Mouse (Mus musculus) embryonic fibroblast, embryonic 13.5 days (primary cell): Measurements from ENCODE around the gene Btg2.

ENCODE experiments used
- CTCF ChIP-seq: IDR thresholded peaks from 2 replicates; pipeline ENCODE4 v1.5.1; 2011; ENCODE audit warnings: mild to moderate bottlenecking, control low read depth, low read length, moderate library complexity, borderline replicate concordance; ENCODE audit not compliant: insufficient read depth
- POLR2A ChIP-seq: IDR thresholded peaks from 2 replicates; pipeline ENCODE4 v1.6.1; 2011; ENCODE audit warnings: low read depth, mild to moderate bottlenecking, control low read depth, low read length, moderate library complexity

GRCm38 (mm10) chr1:134077389-134078060, 1.4 kb downstream of the Btg2 start:
- peak; percentile 18; the same call in 1 of the 2 replicates for TF ChIP-seq CTCF
- TF ChIP-seq POLR2A: peak; percentile 35
